Mouse (Mus musculus) testis, postnatal 10 days (tissue): ENCODE measurements around the gene Prkcb.

ENCODE experiments used
- DNase-seq: peaks from one replicate; pipeline ENCODE4 v3.0.0; 2021; ENCODE audit warnings: low spot score

Gene Prkcb

GRCm38 (mm10) chr7:122465823-122466549 lies 177.4 kb downstream of the Prkcb start:
- DNase-seq: no peak

GRCm38 (mm10) chr7:122466722-122467121 lies 178.2 kb downstream of the Prkcb start:
- no peak for DNase-seq

- no peak for DNase-seq
Measured at GRCm38 (mm10) chr7:122467831-122468230, 179.3 kb downstream of the Prkcb start.

DNA sequence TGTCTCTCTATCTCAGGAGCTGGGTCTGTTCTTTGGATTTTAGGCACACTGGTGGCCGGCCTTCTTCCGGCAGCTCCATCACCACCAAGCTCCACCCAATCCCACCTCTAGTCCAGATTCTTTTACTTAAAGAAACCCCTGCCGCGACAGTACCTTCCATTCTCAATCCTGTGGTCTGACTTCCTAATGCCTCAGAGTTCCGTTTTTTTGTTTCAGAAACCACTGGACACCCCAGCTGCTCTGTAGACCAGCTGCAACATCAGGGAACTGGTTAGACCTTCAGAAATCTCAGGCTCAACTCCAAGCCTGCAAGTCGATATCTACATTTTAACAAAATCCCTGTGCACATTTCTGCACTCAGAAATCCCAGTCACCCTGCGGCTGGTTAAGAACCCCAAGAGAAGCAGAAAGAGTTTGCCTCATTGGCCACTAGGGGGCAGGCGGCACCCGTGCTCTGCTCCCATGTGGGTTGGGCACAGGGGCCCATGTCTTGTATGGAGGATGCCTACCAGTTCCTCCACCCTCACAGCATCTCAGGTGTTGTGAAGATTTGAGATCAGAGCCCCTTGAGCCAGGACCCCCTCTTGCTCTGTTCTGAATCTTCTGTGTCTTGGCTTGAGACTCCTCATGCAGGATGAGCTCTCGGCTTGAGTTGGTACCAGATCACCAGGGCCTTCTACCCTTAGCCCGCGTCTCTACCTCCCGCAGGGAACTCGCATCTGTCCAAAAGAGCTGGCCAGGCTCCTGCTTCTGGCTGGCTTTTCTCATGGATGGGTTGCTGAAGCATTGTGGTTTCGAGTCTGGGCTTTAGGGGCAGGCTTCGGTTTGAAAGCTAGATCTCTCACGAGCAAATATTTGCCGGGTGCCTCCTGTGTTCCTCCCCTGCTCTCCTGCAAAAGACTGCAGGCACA lies 182.1 kb downstream of the Prkcb start:
- DNase-seq: peak; percentile 82

- no peak for DNase-seq
Measured at GRCm38 (mm10) chr7:122472223-122472622, 183.7 kb downstream of the Prkcb start.

DNA sequence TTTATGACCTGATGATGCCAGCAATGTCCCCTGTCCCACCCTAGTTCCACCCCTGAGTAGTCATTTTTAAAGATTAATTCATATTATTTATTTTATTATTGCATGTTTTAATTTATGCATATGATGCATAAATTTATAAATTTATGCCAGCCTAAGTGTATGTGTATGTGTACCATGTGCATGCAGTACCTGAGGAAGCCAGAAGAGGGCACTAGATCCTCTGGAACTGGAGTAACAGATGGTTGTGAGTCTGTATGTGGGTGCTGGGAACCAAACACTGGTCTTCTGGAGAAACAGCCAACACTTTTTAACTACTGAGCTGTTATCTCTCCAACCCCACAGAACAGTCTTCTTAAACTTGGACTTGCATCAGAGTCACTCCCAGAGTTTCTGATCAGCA lies 186.5 kb downstream of the Prkcb start:
- DNase-seq: no peak

GRCm38 (mm10) chr7:122476697-122477096 lies 188.1 kb downstream of the Prkcb start:
- DNase-seq: no peak

GRCm38 (mm10) chr7:122477118-122477517 lies 188.6 kb downstream of the Prkcb start:
- DNase-seq: no peak

DNA sequence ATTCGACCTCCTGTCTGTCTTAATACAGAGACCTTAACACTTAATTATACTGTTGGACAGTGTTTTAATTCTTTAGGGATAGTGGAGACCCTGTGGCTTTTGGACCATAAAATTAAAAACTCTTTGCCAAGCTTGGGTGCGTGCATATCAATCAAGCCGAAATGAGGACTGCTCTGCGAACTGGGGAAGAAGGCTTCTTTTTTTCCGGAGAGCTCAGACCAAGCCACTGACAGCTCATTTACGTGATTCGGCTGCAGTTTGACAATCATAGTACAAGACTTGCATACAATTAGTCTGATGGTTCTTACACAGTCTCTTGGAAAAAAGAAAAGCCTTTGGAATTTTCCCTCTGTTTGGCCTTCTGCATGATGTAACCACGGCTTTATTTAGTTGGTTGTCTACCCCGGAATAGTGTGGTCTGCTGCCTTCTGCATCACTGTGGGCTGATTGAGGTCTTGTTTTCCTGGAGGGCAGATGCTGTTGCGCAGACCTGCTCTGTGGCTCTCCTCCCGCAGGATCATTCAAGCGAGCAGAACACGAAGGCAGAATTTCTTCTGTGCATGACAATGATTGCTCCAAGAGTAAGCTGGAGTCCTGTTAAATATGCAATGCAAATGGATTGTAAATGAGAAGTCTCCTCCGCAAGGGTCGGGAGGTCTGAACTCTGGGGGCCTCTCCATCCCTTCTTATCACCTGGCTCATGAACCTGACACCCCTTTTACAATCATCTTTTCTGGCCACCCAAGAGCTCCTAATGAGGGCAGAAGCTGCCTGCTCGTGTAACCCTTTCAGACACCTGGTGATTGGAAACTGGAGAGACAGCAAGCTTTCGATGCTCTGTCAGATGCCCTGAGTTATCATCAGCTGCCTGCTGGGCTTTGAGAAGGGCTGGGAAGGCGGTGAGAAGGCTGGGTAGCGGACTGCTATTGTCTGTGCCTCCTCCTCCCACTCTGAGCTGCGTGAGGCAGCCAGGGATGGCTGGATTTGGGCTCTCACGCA lies 189.3 kb downstream of the Prkcb start:
- no peak for DNase-seq

GRCm38 (mm10) chr7:122483949-122484348 lies 195.4 kb downstream of the Prkcb start:
- no peak for DNase-seq

- DNase-seq: peak; percentile 35
Measured at GRCm38 (mm10) chr7:122487929-122488571, 199.5 kb downstream of the Prkcb start.

DNA sequence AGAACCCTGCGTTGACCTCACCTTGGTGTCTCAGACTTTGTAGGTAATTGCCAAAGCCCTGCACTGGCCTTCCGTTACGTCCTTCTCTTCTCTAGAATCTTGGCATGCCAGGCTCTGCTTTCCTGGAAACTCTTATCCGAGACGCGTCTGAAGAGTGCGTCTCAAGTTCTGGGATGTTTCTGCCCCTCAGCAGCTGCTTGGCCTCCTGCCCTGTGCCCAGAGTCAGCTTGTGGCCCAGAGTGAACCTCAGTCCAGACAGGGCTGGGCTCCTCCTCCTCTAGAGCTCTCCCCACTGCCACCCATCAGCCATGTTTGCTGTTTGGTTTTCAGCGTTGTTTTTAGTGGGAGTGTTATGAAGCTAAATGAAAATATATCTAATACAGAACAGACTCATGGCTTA lies 203.5 kb downstream of the Prkcb start:
- no peak for DNase-seq

DNA sequence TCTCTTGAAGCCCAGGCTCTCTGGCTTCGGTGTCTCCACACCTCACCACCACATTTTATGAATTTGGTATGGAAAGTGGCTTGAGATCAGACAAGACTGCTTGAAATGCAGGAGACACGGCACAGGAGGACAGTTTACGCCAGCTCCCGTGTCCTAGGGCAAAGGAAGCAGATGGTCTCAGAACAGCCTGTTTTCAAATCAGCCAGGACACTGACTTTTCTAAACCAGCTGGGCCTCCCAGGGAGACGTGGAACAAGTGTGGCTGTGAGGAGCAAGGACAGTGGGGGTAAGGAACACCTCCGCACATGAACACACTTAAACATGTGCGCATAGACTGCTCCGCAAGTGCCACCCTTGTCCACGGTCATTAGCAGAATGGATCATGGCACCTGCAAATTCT lies 204.4 kb downstream of the Prkcb start:
- DNase-seq: no peak

- DNase-seq: no peak
Measured at GRCm38 (mm10) chr7:122494088-122494487, 205.5 kb downstream of the Prkcb start.

- DNase-seq: no peak
Measured at GRCm38 (mm10) chr7:122497516-122497915, 209.0 kb downstream of the Prkcb start.

- DNase-seq: no peak
Measured at GRCm38 (mm10) chr7:122498461-122498860, 209.9 kb downstream of the Prkcb start.

GRCm38 (mm10) chr7:122499743-122500597 lies 211.4 kb downstream of the Prkcb start:
- DNase-seq: no peak

DNA sequence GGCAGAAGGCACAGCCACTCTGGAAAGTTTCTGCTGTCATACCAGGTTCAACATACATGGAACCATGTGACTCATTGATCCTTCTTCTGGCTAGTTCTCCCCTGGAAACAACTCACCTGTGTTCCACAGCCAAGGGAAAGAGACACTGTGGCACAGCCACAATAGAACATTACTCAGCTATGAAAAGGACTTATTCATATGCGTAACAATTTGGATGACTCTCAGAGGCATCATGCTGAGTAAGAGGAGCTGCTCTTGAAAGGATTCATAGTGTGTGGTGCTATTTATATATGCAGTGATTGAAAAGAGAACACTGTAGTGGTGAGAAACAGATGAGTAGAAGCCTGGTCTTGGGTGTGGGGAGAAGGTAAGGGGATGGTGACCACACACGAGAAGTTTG lies 217.9 kb downstream of the Prkcb start:
- DNase-seq: no peak

DNA sequence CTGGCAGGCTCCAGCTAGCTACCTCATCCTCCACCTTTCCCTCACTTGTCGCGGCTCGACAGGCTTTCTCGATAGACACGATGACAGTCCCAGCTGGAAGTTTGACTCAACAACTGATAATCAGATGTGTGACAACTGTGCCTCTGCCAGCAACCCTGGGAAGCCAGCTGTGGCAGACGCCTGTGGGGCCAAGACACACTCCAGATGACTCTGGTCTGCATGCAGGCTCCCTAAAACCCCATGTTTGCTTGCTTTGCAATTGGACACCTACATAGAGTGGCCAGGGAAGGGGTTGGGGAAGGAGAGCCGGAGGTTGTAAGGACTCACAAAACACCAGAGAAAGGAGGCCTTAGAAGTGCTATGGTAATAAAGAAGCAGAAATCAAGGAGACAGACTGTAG lies 221.4 kb downstream of the Prkcb start:
- DNase-seq: no peak

- DNase-seq: no peak
Measured at GRCm38 (mm10) chr7:122512430-122512966, 223.9 kb downstream of the Prkcb start.
